13 mouse cellular contexts compared by ENCODE assay signal in the genomic region with DNA sequence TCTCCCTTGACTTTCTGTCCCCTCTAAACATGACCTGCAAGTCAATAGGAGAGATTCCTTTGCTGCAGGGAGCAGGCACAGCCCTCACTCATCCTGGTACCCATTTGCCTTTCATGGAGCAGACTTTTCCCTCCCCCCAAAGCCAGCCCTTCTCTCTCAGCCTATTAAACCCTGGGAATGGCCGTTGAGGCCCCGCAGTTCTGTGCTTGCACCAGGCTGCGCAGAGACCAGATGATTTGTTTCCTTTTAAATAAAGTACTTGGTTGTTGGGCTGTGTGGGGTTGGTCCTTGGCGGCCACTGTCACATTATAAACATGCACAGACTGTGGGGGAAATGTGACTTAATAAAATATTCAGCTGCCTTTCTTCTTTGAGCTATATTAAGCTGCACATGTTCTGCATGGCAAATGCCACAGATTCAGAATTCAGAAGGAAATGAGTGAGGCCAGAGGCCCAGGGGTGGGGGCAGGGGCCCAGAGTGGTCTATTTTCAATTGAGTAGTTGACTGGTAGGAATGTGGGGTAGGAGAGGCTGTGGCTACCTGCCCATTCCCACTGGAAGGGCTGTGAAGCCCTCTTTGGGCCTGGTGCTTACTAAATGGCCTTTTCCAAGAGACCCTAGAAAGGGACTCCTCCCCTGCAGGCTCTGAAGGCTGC.
A peak's percentile ranks its signal among the peaks of the same experiment; 100 is the strongest.
DNase-seq lines count a peak whose midpoint lies in the region; ATAC-seq and TF ChIP-seq lines count a peak whose summit lies in the region.
"Had no signal": no experiment of that assay in that cellular context is flagged by ENCODE, and none has a peak within 500 bp of the region (broad histone marks: within the 10 kb centered on the region; RNA-seq: fewer than 3 reads in every experiment).

No protein-coding gene starts in this region.

- no peak overlapping the region for H3K27ac ChIP-seq in forebrain, embryonic 13.5 days
- H3K27ac ChIP-seq in forebrain, embryonic 10.5 days: no peak overlapping the region
- peak overlapping the region; percentile 58 for H3K27ac ChIP-seq in hindbrain, embryonic 13.5 days
- H3K27ac ChIP-seq in limb, embryonic 15.5 days: no peak overlapping the region
- H3K27ac ChIP-seq: lung, embryonic 15.5 days; stomach, embryonic 15.5 days had no signal

- no peak for DNase-seq in forebrain, embryonic 10.5 days (ENCODE audit: extremely low spot score, low spot score)
- DNase-seq in brain, embryonic 14.5 days (ENCODE audit: low read depth): peak; percentile 60
- DNase-seq in spleen, postnatal 36 days (ENCODE audit: low spot score in 2 of 2): no peak
- no peak for DNase-seq in B cell, adult 2 months
- DNase-seq: adrenal gland, postnatal 25 days; cerebellum, adult 2 months; heart, adult 18-20 months had no signal

- no peak for TF ChIP-seq CTCF in brain, embryonic 14.5 days (IDR thresholded peaks at IDR 0.05; ENCODE audit: borderline replicate concordance, extremely low read depth, insufficient read depth, insufficient read length)

- H3K36me3 ChIP-seq in forebrain, embryonic 13.5 days (ENCODE audit: poor library complexity, severe bottlenecking): no peaks in the 10 kb centered on the region
- H3K36me3 ChIP-seq in forebrain, embryonic 10.5 days (replicated peaks): no peaks in the 10 kb centered on the region
- H3K36me3 ChIP-seq in hindbrain, embryonic 13.5 days: no peaks in the 10 kb centered on the region
- H3K36me3 ChIP-seq in limb, embryonic 15.5 days: no peaks in the 10 kb centered on the region
- H3K36me3 ChIP-seq: lung, embryonic 15.5 days; stomach, embryonic 15.5 days had no signal

- no peaks in the 10 kb centered on the region for H3K9me3 ChIP-seq in forebrain, embryonic 13.5 days (replicated peaks)
- no peaks in the 10 kb centered on the region for H3K9me3 ChIP-seq in forebrain, embryonic 10.5 days
- no peaks in the 10 kb centered on the region for H3K9me3 ChIP-seq in hindbrain, embryonic 13.5 days
- H3K9me3 ChIP-seq in limb, embryonic 15.5 days: no peaks in the 10 kb centered on the region
- H3K9me3 ChIP-seq: lung, embryonic 15.5 days; stomach, embryonic 15.5 days had no signal

- H3K4me2 ChIP-seq in forebrain, embryonic 13.5 days: no peak overlapping the region
- H3K4me2 ChIP-seq in hindbrain, embryonic 13.5 days: no peak overlapping the region
- H3K4me2 ChIP-seq in limb, embryonic 15.5 days: no peak overlapping the region
- H3K4me2 ChIP-seq: lung, embryonic 15.5 days; stomach, embryonic 15.5 days had no signal

- no peak for TF ChIP-seq POLR2A in brain, embryonic 14.5 days (IDR thresholded peaks at IDR 0.05; ENCODE audit: borderline replicate concordance, extremely low read depth, insufficient read depth, insufficient read length, poor library complexity, severe bottlenecking)

- 0 out of 2 replicates have a peak, but pooled peaks cover 8% of the 10 kb centered on the region for H3K4me1 ChIP-seq in forebrain, embryonic 13.5 days
- H3K4me1 ChIP-seq in forebrain, embryonic 10.5 days: peaks cover 4% of the 10 kb centered on the region; the same call in 1 of the 2 replicates
- H3K4me1 ChIP-seq in hindbrain, embryonic 13.5 days (replicated peaks): peaks cover 10% of the 10 kb centered on the region; the same call in 1 of the 2 replicates
- no peaks in the 10 kb centered on the region for H3K4me1 ChIP-seq in limb, embryonic 15.5 days
- H3K4me1 ChIP-seq: lung, embryonic 15.5 days; stomach, embryonic 15.5 days had no signal

- no peaks in the 10 kb centered on the region for H3K27me3 ChIP-seq in forebrain, embryonic 13.5 days
- H3K27me3 ChIP-seq in forebrain, embryonic 10.5 days (ENCODE audit: poor library complexity, severe bottlenecking): no peaks in the 10 kb centered on the region
- no peaks in the 10 kb centered on the region for H3K27me3 ChIP-seq in hindbrain, embryonic 13.5 days
- H3K27me3 ChIP-seq in limb, embryonic 15.5 days: no peaks in the 10 kb centered on the region
- H3K27me3 ChIP-seq: lung, embryonic 15.5 days; stomach, embryonic 15.5 days had no signal

- ATAC-seq in forebrain, embryonic 13.5 days: peak; percentile 59
- peak; percentile 93 for ATAC-seq in hindbrain, embryonic 13.5 days (ENCODE audit: low FRiP score)
- ATAC-seq in limb, embryonic 15.5 days (ENCODE audit: insufficient number of reproducible peaks, low FRiP score, low TSS enrichment, low read depth): peak; percentile 74
- ATAC-seq in megakaryocyte progenitor cell, adult 5-6 weeks (replicated peaks; ENCODE audit: poor library complexity): no peak

- no peak overlapping the region for H3K9ac ChIP-seq in forebrain, embryonic 13.5 days
- H3K9ac ChIP-seq in hindbrain, embryonic 13.5 days: no peak overlapping the region
- no peak overlapping the region for H3K9ac ChIP-seq in limb, embryonic 15.5 days
- H3K9ac ChIP-seq: lung, embryonic 15.5 days; stomach, embryonic 15.5 days had no signal

- no peak overlapping the region for H3K4me3 ChIP-seq in forebrain, embryonic 13.5 days
- no peak overlapping the region for H3K4me3 ChIP-seq in forebrain, embryonic 10.5 days
- H3K4me3 ChIP-seq in hindbrain, embryonic 13.5 days: no peak overlapping the region
- no peak overlapping the region for H3K4me3 ChIP-seq in limb, embryonic 15.5 days
- H3K4me3 ChIP-seq: lung, embryonic 15.5 days; stomach, embryonic 15.5 days had no signal

- 57% methylated on average over 4 of the region's 4 CpGs for WGBS in forebrain, embryonic 13.5 days
- 72% methylated on average over 4 of the region's 4 CpGs for WGBS in forebrain, embryonic 10.5 days
- 50% methylated on average over 4 of the region's 4 CpGs for WGBS in hindbrain, embryonic 13.5 days
- WGBS in limb, embryonic 15.5 days: 25% methylated on average over 4 of the region's 4 CpGs
